Mouse (Mus musculus) liver, adult 2 months (tissue): ENCODE measurements around the gene Cd69.

ENCODE experiments used
- CTCF ChIP-seq: fragments of 200-500 bp; IDR thresholded peaks from 2 replicates; pipeline ENCODE4 v1.5.1; 2011; ENCODE audit warnings: low read depth, low read length, control low read depth
- POLR2A ChIP-seq: fragments of 200-500 bp; IDR thresholded peaks from 2 replicates; pipeline ENCODE4 v1.6.1; 2011; ENCODE audit warnings: low read length, control low read depth; ENCODE audit not compliant: insufficient read depth; ENCODE audit errors: extremely low read depth

DNA sequence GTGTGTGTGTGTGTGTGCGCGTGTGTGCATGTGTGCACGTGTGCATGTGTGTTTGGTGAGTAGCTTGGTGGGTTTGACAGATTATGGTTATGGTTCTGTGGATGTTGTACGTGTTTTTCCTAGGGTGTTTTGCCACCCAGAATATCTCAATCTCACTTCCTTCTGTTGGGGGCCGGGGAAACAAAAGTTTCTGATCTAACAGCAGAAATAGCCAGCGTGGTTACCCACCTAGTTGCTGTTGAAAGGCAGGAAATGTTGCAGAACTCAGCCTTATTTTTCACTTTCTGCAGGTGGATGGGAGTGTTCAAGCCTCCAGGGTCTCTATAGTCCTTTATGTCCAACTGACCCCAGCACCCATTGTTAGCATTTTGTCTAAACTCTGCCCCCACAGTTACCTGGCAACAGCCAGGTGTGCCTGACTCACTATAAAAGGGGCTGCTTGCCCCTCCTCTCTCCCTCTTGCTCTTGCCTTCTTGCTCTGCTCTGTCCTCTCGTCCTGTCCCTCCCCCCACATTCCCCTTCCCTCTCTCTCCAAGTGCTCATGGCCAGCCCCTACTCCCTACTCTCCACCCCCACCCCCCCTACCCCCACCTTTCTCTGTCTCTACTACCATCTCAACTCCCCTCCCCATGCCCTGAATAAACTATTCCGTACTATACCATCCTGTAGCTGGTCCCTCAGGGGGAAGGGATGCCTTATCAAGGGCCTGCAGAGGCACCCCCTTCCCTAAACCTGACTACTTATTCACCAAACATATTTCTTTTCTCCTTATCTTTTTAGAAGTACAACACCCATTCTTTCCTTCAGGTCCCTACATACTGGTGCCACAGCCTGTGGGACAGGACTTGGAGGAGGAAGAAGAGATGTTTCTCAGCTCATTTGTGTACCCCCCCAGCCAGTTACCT is 40.5 kb downstream of the Cd69 start:
- no peak for TF ChIP-seq CTCF
- no peak for TF ChIP-seq POLR2A
